Mouse (Mus musculus): ENCODE measurements around the gene Wscd1. TPM values are rescaled to one million over a fixed set of nuclear protein-coding genes. Genes with fewer than 3 reads are reported as not detected.
"Not testable (repeated sequence)": the region's sequence is repeated elsewhere in the genome, so short reads cannot be mapped to it uniquely, and the experiment has no call there.

Gene Wscd1
- polyA plus RNA-seq, 1 experiment from 2014 or later: 0.33 TPM

GRCm38 (mm10) chr11:71821526-71821925 lies 71.8 kb downstream of the Wscd1 start:
- not testable (repeated sequence) for H3K4me1 ChIP-seq (replicated peaks); H3K4me3 ChIP-seq (replicated peaks); H3K4me2 ChIP-seq; H3K27ac ChIP-seq (replicated peaks); ATAC-seq (ENCODE audit: insufficient read depth); H3K9me3 ChIP-seq (replicated peaks); H3K36me3 ChIP-seq (replicated peaks); H3K9ac ChIP-seq; H3K27me3 ChIP-seq
- 74% methylated on average over 6 of the region's 6 CpGs for WGBS (ENCODE audit: insufficient replicate concordance)

DNA sequence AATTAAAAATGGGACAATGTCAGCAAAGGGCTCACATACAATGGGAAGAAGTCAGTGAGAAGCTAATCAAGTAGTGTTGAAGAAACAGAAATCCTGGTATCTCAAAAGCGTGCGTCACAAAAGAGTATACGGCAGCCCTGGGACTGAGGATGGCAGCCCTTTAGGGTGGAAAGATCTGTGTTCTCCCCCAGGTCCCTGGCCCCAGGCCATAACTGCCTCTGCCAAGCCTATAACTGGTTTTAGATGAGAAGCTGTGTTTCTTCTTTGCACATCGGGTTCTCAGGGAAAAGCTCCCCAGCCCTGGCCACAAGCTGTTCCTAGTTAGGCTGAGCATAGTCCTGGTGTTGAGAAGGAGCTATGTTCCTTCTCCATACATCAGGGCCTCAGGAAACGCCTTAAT lies 72.3 kb downstream of the Wscd1 start:
- Histone ChIP-seq H3K4me3 (replicated peaks) (no peak overlapping the region), H3K4me2 (no peak overlapping the region), H3K4me1 (replicated peaks) (no peaks in the 10 kb centered on the region), H3K9ac (no peak overlapping the region), H3K9me3 (replicated peaks) (no peaks in the 10 kb centered on the region), H3K36me3 (replicated peaks) (no peaks in the 10 kb centered on the region), H3K27me3 (no peaks in the 10 kb centered on the region), H3K27ac (replicated peaks) (no peak overlapping the region)
- WGBS (ENCODE audit: insufficient replicate concordance): 79% methylated on average over 5 of the region's 5 CpGs
- ATAC-seq (ENCODE audit: insufficient read depth): no peak

DNA sequence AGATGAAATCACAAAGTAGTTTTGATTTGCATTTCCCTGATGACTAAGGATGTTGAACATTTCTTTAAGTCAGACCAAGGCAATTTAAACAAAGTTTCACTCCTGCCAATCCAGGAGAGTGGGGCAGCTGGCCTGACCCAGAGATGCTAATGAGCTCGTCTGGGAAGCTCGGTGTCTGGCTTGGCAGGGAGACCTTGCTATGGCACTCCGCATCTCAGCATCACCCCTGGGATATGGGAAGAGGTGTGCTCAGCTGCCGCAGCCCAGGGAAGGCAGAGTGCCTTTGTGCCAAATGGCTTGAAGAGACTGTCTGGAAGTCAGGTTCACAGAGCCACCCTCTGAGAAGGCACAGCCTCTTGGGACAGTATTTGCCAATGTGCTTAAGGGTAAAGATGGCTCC lies 75.3 kb downstream of the Wscd1 start:
- Histone ChIP-seq H3K9ac (no peak overlapping the region), H3K9me3 (replicated peaks) (no peaks in the 10 kb centered on the region), H3K36me3 (replicated peaks) (no peaks in the 10 kb centered on the region), H3K4me3 (replicated peaks) (no peak overlapping the region), H3K4me1 (replicated peaks) (no peaks in the 10 kb centered on the region), H3K27me3 (no peaks in the 10 kb centered on the region), H3K4me2 (no peak overlapping the region), H3K27ac (replicated peaks) (no peak overlapping the region)
- no peak for ATAC-seq (ENCODE audit: insufficient read depth)
- WGBS (ENCODE audit: insufficient replicate concordance): 56% methylated on average over 4 of the region's 4 CpGs

Measured in liver, embryonic 15.5 days (tissue).